Mouse (Mus musculus): ENCODE measurements around the gene Smok2b. TPM values are rescaled to one million over a fixed set of nuclear protein-coding genes. Genes with fewer than 3 reads are reported as not detected.
"Not testable (repeated sequence)": the region's sequence is repeated elsewhere in the genome, so short reads cannot be mapped to it uniquely, and the experiment has no call there.

Gene Smok2b
- polyA plus RNA-seq, 1 experiment from 2014 or later = not detected

- H3K27ac ChIP-seq (ENCODE audit: low read depth, low read length); ATAC-seq; H3K4me1 ChIP-seq (ENCODE audit: control insufficient read depth, insufficient read depth, low read depth, low read length); H3K9ac ChIP-seq (ENCODE audit: low read depth, low read length); H3K4me2 ChIP-seq (ENCODE audit: low read length); H3K27me3 ChIP-seq (replicated peaks; ENCODE audit: control insufficient read depth, insufficient read depth, low read length); H3K4me3 ChIP-seq (ENCODE audit: low read length); H3K36me3 ChIP-seq (ENCODE audit: control insufficient read depth, insufficient read depth, low read length): not testable (repeated sequence)
- H3K9me3 ChIP-seq (ENCODE audit: control insufficient read depth, low read length) = peaks cover 27% of the 10 kb centered on the region
- WGBS = 85% methylated on average over 2 of the region's 2 CpGs
Observed at GRCm38 (mm10) chr17:13198812-13199211, 31.2 kb upstream of the Smok2b start.

GRCm38 (mm10) chr17:13199880-13200409 lies 30.1 kb upstream of the Smok2b start:
- not testable (repeated sequence) for H3K27ac ChIP-seq (ENCODE audit: low read depth, low read length); H3K4me3 ChIP-seq (ENCODE audit: low read length); H3K4me2 ChIP-seq (ENCODE audit: low read length); H3K27me3 ChIP-seq (replicated peaks; ENCODE audit: control insufficient read depth, insufficient read depth, low read length); H3K4me1 ChIP-seq (ENCODE audit: control insufficient read depth, insufficient read depth, low read depth, low read length); H3K36me3 ChIP-seq (ENCODE audit: control insufficient read depth, insufficient read depth, low read length); H3K9ac ChIP-seq (ENCODE audit: low read depth, low read length)
- peak; percentile 81 for ATAC-seq
- H3K9me3 ChIP-seq (ENCODE audit: control insufficient read depth, low read length) = peaks cover 26% of the 10 kb centered on the region
- WGBS = 74% methylated on average over 8 of the region's 9 CpGs

DNA sequence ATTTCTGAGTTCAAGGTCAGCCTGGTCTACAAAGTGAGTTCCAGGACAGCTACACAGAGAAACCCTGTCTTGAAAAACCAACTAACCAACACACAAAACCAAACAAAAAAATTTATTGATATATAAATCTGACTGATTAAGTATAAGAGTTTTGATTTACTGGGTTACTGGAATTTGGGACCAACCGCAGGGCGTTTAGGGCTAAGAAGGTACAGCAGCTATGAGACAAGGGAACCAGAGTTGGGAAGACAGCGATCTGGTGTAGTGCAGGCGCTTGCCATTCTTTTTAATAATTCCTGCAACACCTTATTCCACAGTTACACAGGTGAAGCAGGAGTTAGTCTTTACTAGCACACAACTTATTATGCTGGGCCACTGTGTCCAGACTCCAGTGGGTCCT lies 28.5 kb upstream of the Smok2b start:
- H3K4me1 ChIP-seq (ENCODE audit: control insufficient read depth, insufficient read depth, low read depth, low read length); H3K9ac ChIP-seq (ENCODE audit: low read depth, low read length): not testable (repeated sequence)

GRCm38 (mm10) chr17:13202453-13203107 lies 27.5 kb upstream of the Smok2b start:
- not testable (repeated sequence) for H3K4me3 ChIP-seq (ENCODE audit: low read length); H3K9ac ChIP-seq (ENCODE audit: low read depth, low read length); H3K27ac ChIP-seq (ENCODE audit: low read depth, low read length); H3K27me3 ChIP-seq (replicated peaks; ENCODE audit: control insufficient read depth, insufficient read depth, low read length); H3K36me3 ChIP-seq (ENCODE audit: control insufficient read depth, insufficient read depth, low read length); ATAC-seq; H3K4me2 ChIP-seq (ENCODE audit: low read length); H3K4me1 ChIP-seq (ENCODE audit: control insufficient read depth, insufficient read depth, low read depth, low read length)
- WGBS = 81% methylated on average over 2 of the region's 3 CpGs
- peaks cover 27% of the 10 kb centered on the region for H3K9me3 ChIP-seq (ENCODE audit: control insufficient read depth, low read length)

More for the DNA sequence above, 28.5 kb upstream of the Smok2b start:
- WGBS = 91% methylated on average over 4 of the region's 4 CpGs
- H3K9me3 ChIP-seq (ENCODE audit: control insufficient read depth, low read length) = peaks cover 18% of the 10 kb centered on the region
- not testable (repeated sequence) for H3K27me3 ChIP-seq (replicated peaks; ENCODE audit: control insufficient read depth, insufficient read depth, low read length); H3K4me2 ChIP-seq (ENCODE audit: low read length); H3K36me3 ChIP-seq (ENCODE audit: control insufficient read depth, insufficient read depth, low read length); H3K4me3 ChIP-seq (ENCODE audit: low read length); H3K27ac ChIP-seq (ENCODE audit: low read depth, low read length); ATAC-seq

- not testable (repeated sequence) for H3K4me2 ChIP-seq (ENCODE audit: low read length); H3K9ac ChIP-seq (ENCODE audit: low read depth, low read length); H3K36me3 ChIP-seq (ENCODE audit: control insufficient read depth, insufficient read depth, low read length); H3K4me1 ChIP-seq (ENCODE audit: control insufficient read depth, insufficient read depth, low read depth, low read length); H3K27ac ChIP-seq (ENCODE audit: low read depth, low read length); H3K4me3 ChIP-seq (ENCODE audit: low read length); H3K27me3 ChIP-seq (replicated peaks; ENCODE audit: control insufficient read depth, insufficient read depth, low read length); ATAC-seq
- WGBS = 84% methylated on average over 1 of the region's 1 CpGs
- peaks cover 30% of the 10 kb centered on the region for H3K9me3 ChIP-seq (ENCODE audit: control insufficient read depth, low read length)
Observed at GRCm38 (mm10) chr17:13205247-13205646, 24.8 kb upstream of the Smok2b start.

DNA sequence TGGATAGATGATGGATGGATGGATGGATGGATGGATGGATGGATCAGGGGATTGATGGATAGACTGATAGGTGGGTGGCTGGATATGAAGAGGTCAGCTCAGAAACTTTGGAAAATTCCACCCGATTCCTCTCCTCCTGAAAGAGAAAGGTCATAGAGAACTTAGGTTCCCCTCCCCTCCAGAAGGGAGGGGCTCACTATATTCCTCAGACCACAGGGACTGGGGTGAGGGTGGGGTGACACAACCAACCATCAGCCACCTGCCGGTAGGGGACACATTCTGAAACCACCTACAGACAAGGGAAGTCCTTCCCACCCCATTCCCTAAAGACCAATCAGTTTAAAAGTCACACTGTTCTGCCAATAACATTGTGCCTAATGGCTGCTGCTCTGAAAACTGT lies 23.6 kb upstream of the Smok2b start:
- WGBS = 90% methylated on average over 2 of the region's 2 CpGs
- Histone ChIP-seq H3K27me3 (replicated peaks; ENCODE audit: control insufficient read depth, insufficient read depth, low read length) (no peaks in the 10 kb centered on the region), H3K4me3 (ENCODE audit: low read length) (no peak overlapping the region), H3K4me2 (ENCODE audit: low read length) (no peak overlapping the region), H3K4me1 (ENCODE audit: control insufficient read depth, insufficient read depth, low read depth, low read length) (no peaks in the 10 kb centered on the region), H3K9me3 (ENCODE audit: control insufficient read depth, low read length) (peaks cover 24% of the 10 kb centered on the region), H3K27ac (ENCODE audit: low read depth, low read length) (no peak overlapping the region), H3K9ac (ENCODE audit: low read depth, low read length) (no peak overlapping the region), H3K36me3 (ENCODE audit: control insufficient read depth, insufficient read depth, low read length) (no peaks in the 10 kb centered on the region)
- ATAC-seq = no peak

GRCm38 (mm10) chr17:13208460-13208859 lies 21.6 kb upstream of the Smok2b start:
- peaks cover 42% of the 10 kb centered on the region for H3K9me3 ChIP-seq (ENCODE audit: control insufficient read depth, low read length)
- not testable (repeated sequence) for H3K36me3 ChIP-seq (ENCODE audit: control insufficient read depth, insufficient read depth, low read length); H3K4me2 ChIP-seq (ENCODE audit: low read length); H3K9ac ChIP-seq (ENCODE audit: low read depth, low read length); ATAC-seq; H3K27ac ChIP-seq (ENCODE audit: low read depth, low read length); H3K27me3 ChIP-seq (replicated peaks; ENCODE audit: control insufficient read depth, insufficient read depth, low read length); H3K4me3 ChIP-seq (ENCODE audit: low read length); H3K4me1 ChIP-seq (ENCODE audit: control insufficient read depth, insufficient read depth, low read depth, low read length)

- ATAC-seq = no peak
- Histone ChIP-seq H3K4me2 (ENCODE audit: low read length) (no peak overlapping the region), H3K4me3 (ENCODE audit: low read length) (no peak overlapping the region), H3K27ac (ENCODE audit: low read depth, low read length) (no peak overlapping the region), H3K36me3 (ENCODE audit: control insufficient read depth, insufficient read depth, low read length) (no peaks in the 10 kb centered on the region), H3K9ac (ENCODE audit: low read depth, low read length) (no peak overlapping the region), H3K9me3 (ENCODE audit: control insufficient read depth, low read length) (peaks cover 68% of the 10 kb centered on the region), H3K4me1 (ENCODE audit: control insufficient read depth, insufficient read depth, low read depth, low read length) (no peaks in the 10 kb centered on the region), H3K27me3 (replicated peaks; ENCODE audit: control insufficient read depth, insufficient read depth, low read length) (no peaks in the 10 kb centered on the region)
- WGBS = 71% methylated on average over 7 of the region's 7 CpGs
Observed at GRCm38 (mm10) chr17:13212136-13212850, 17.8 kb upstream of the Smok2b start.

DNA sequence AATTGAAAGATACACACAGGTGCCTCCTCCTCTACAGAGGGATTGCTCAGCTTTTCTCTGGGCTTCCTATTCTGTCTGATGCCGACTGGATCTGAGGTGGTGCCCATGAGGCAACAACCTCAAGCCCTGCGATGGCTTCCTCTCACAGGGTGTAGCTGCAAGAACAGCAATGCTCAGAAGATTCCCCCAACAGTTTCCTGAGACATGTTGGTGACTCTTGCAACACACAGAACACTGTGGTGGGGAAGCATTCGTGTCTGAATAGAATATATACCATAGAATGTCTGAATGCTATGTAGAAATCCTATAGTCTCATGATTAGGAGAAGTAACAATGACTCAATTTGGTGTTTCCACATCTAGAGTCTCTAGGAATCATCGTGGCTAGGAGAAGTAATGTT lies 15.9 kb upstream of the Smok2b start:
- Histone ChIP-seq H3K4me3 (ENCODE audit: low read length) (no peak overlapping the region), H3K36me3 (ENCODE audit: control insufficient read depth, insufficient read depth, low read length) (no peaks in the 10 kb centered on the region), H3K27ac (ENCODE audit: low read depth, low read length) (no peak overlapping the region), H3K27me3 (replicated peaks; ENCODE audit: control insufficient read depth, insufficient read depth, low read length) (no peaks in the 10 kb centered on the region), H3K9me3 (ENCODE audit: control insufficient read depth, low read length) (peaks cover 77% of the 10 kb centered on the region), H3K9ac (ENCODE audit: low read depth, low read length) (no peak overlapping the region), H3K4me2 (ENCODE audit: low read length) (no peak overlapping the region), H3K4me1 (ENCODE audit: control insufficient read depth, insufficient read depth, low read depth, low read length) (no peaks in the 10 kb centered on the region)
- no peak for ATAC-seq
- WGBS = 65% methylated on average over 4 of the region's 4 CpGs

Measured in hindbrain, embryonic 16.5 days (tissue).